Mouse (Mus musculus): ENCODE measurements around the gene Hecw1. TPM values are rescaled to one million over a fixed set of nuclear protein-coding genes. Genes with fewer than 3 reads are reported as not detected.
"Not testable (repeated sequence)": the region's sequence is repeated elsewhere in the genome, so short reads cannot be mapped to it uniquely, and the experiment has no call there.

Gene Hecw1
- polyA plus RNA-seq, 1 experiment from 2014 or later: 0.01 TPM

DNA sequence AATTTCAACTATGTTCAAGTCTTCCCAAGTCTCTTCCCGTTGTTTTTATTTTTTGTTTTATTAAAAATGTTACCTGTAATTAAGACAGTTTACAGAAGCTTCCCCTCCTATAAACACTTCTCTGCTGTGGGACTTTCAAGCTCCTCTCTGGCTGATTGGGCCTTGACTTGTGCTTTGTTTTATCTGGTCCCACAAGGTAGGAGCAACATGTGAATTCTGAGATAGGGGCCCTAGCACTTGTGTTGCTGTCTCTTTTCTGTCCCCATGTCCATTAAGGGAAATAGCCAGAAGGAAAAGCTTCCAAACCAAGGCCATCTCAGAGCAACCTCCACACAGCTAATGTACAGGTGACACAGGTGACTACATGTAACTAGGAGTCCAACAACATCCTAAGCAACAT is 218.9 kb downstream of the Hecw1 start:
- ATAC-seq (replicated peaks; ENCODE audit: low FRiP score, low read depth) (no peak), DNase-seq (ENCODE audit: low spot score) (no peak)
- H3K4me3 ChIP-seq (replicated peaks; ENCODE audit: low read depth, low read length): no peak overlapping the region
- H3K4me2 ChIP-seq (ENCODE audit: low read length): no peak overlapping the region
- no peaks in the 10 kb centered on the region for H3K4me1 ChIP-seq (replicated peaks; ENCODE audit: insufficient read depth, low read length)
- no peak for TF ChIP-seq CTCF (IDR thresholded peaks at IDR 0.05; ENCODE audit: low read depth)
- no peak overlapping the region for H3K27ac ChIP-seq
- no peak overlapping the region for H3K9ac ChIP-seq (ENCODE audit: low read depth, low read length)
- WGBS: 87% methylated on average over 1 of the region's 1 CpGs
- no peaks in the 10 kb centered on the region for H3K9me3 ChIP-seq (replicated peaks; ENCODE audit: low read length)
- no peaks in the 10 kb centered on the region for H3K36me3 ChIP-seq (ENCODE audit: insufficient read depth, low read length)
- no peaks in the 10 kb centered on the region for H3K27me3 ChIP-seq (ENCODE audit: insufficient read depth, low read length)

DNA sequence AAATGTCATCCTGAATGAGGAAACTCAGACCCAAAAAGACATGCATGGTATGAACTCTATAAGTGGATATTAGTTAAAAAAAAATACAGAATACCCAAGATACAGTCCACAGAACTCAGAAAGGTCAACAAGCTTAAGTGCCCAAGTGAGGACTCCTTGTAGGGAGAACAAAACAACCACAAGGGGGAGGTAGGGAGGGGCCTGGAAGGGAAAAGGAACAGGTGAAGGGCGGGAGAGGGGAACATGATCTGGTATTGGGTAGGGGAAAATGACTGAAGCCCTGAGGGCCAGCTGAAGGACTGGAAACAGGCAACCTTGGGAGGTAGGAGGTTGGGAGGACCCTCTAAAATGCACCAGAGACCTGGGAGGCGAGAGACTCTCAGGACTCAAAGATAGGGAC is 220.1 kb downstream of the Hecw1 start:
- no peaks in the 10 kb centered on the region for H3K9me3 ChIP-seq (replicated peaks; ENCODE audit: low read length)
- H3K27ac ChIP-seq: no peak overlapping the region
- H3K27me3 ChIP-seq (ENCODE audit: insufficient read depth, low read length): no peaks in the 10 kb centered on the region
- no peak overlapping the region for H3K4me3 ChIP-seq (replicated peaks; ENCODE audit: low read depth, low read length)
- no peak for ATAC-seq (replicated peaks; ENCODE audit: low FRiP score, low read depth)
- H3K36me3 ChIP-seq (ENCODE audit: insufficient read depth, low read length): no peaks in the 10 kb centered on the region
- H3K4me2 ChIP-seq (ENCODE audit: low read length): no peak overlapping the region
- no peaks in the 10 kb centered on the region for H3K4me1 ChIP-seq (replicated peaks; ENCODE audit: insufficient read depth, low read length)
- TF ChIP-seq CTCF (IDR thresholded peaks at IDR 0.05; ENCODE audit: low read depth): peak; percentile 23; the same call in 1 of the 2 replicates
- H3K9ac ChIP-seq (ENCODE audit: low read depth, low read length): no peak overlapping the region
- WGBS: 61% methylated on average over 2 of the region's 2 CpGs
- no peak for DNase-seq (ENCODE audit: low spot score)

DNA sequence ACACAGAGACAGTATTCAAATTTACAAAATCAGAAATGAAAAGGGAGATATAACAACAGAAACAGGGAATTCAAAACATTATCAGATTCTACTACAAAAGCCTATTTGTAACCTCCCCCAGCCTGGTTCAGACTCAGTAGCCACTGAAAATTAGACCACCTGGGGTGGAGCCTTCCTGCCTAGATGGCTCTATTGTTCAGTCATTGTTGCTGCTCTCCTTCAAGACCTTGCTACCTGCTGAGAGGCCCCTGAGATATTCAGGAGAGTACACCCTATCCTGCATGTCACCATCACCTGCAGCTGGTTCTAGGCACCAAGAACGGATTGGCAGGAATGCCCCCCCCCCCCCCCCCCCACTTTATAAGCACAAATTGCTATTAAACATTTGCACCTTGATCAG is 233.0 kb downstream of the Hecw1 start:
- no peaks in the 10 kb centered on the region for H3K36me3 ChIP-seq (ENCODE audit: insufficient read depth, low read length)
- H3K27ac ChIP-seq: no peak overlapping the region
- no peak for ATAC-seq (replicated peaks; ENCODE audit: low FRiP score, low read depth)
- no peaks in the 10 kb centered on the region for H3K27me3 ChIP-seq (ENCODE audit: insufficient read depth, low read length)
- TF ChIP-seq CTCF (IDR thresholded peaks at IDR 0.05; ENCODE audit: low read depth): no peak
- WGBS: 20% methylated on average over 1 of the region's 1 CpGs
- no peak overlapping the region for H3K4me2 ChIP-seq (ENCODE audit: low read length)
- H3K9me3 ChIP-seq (replicated peaks; ENCODE audit: low read length): no peaks in the 10 kb centered on the region
- no peak for DNase-seq (ENCODE audit: low spot score)
- no peak overlapping the region for H3K9ac ChIP-seq (ENCODE audit: low read depth, low read length)
- no peak overlapping the region for H3K4me3 ChIP-seq (replicated peaks; ENCODE audit: low read depth, low read length)
- no peaks in the 10 kb centered on the region for H3K4me1 ChIP-seq (replicated peaks; ENCODE audit: insufficient read depth, low read length)

DNA sequence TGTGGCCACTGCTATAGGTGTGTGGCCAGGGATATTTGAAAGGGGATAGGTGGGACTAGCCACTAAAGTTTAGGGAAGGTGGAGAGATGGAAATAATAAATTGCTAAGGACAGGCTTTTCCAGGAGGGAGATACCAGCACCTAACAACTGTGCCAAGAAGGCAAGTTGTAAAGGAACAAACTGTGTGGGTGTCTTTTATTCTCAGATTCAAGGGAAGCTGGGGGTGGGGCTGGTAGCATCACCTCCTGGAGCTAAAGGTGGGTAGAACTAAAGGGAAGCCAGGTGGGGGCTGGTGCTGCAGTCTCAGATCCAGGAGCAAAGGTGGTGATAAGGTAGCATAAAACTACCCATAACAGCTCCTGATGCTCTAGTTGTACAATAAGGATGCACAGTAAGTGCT is 251.6 kb downstream of the Hecw1 start:
- Histone ChIP-seq H3K9ac (ENCODE audit: low read depth, low read length) (no peak overlapping the region), H3K36me3 (ENCODE audit: insufficient read depth, low read length) (no peaks in the 10 kb centered on the region), H3K27ac (no peak overlapping the region), H3K4me2 (ENCODE audit: low read length) (no peak overlapping the region), H3K4me3 (replicated peaks; ENCODE audit: low read depth, low read length) (no peak overlapping the region), H3K9me3 (replicated peaks; ENCODE audit: low read length) (no peaks in the 10 kb centered on the region), H3K27me3 (ENCODE audit: insufficient read depth, low read length) (no peaks in the 10 kb centered on the region), H3K4me1 (replicated peaks; ENCODE audit: insufficient read depth, low read length) (no peaks in the 10 kb centered on the region)
- TF ChIP-seq CTCF (IDR thresholded peaks at IDR 0.05; ENCODE audit: low read depth): no peak
- no peak for DNase-seq (ENCODE audit: low spot score)
- no peak for ATAC-seq (replicated peaks; ENCODE audit: low FRiP score, low read depth)

DNA sequence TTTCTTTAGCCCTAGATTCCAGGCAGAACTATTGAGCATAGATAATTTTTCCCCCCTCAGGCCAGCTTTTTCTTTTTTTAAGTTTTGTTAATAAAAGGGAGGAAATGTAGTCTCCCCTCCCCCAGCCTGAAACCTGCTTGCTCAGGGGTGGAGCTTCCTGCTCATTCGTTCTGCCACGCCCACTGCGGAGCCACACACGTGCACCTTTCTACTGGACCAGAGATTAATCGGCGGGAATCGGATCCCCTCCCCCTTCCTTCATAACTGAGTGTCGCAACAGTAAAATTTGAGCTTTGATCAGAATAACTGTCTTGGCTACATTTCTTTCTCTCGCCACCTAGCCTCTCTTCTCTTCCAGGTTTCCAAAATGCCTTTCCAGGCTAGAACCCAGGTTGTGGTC is 262.1 kb downstream of the Hecw1 start:
- 38% methylated on average over 8 of the region's 9 CpGs for WGBS

DNA sequence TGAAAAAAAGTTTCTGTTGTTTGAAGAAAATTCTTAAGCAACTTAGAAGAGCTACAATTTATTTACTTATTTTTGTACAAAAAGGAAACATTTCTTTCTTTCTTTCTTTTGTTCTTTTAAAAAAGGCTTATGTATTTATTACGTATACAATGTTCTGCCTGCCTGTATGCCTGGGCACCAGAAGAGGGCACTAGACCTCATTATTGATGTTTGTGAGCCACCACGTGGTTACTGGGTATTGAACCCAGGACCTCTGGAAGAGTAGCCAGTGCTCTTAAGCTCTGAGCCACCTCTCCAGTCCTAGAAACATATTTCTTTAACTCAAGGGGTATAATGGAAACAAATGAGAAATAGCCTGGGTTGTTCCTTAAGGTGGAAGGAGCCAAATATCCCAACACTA is 277.1 kb downstream of the Hecw1 start:
- Histone ChIP-seq H3K9me3 (replicated peaks; ENCODE audit: low read length) (no peaks in the 10 kb centered on the region), H3K4me2 (ENCODE audit: low read length) (no peak overlapping the region), H3K9ac (ENCODE audit: low read depth, low read length) (no peak overlapping the region), H3K4me1 (replicated peaks; ENCODE audit: insufficient read depth, low read length) (no peaks in the 10 kb centered on the region), H3K27me3 (ENCODE audit: insufficient read depth, low read length) (no peaks in the 10 kb centered on the region), H3K27ac (no peak overlapping the region), H3K36me3 (ENCODE audit: insufficient read depth, low read length) (no peaks in the 10 kb centered on the region), H3K4me3 (replicated peaks; ENCODE audit: low read depth, low read length) (no peak overlapping the region)
- TF ChIP-seq CTCF (IDR thresholded peaks at IDR 0.05; ENCODE audit: low read depth): no peak
- 58% methylated on average over 2 of the region's 2 CpGs for WGBS
- ATAC-seq (replicated peaks; ENCODE audit: low FRiP score, low read depth) (no peak), DNase-seq (ENCODE audit: low spot score) (no peak)

More for the DNA sequence above, 262.1 kb downstream of the Hecw1 start:
- not testable (repeated sequence) for H3K9ac ChIP-seq (ENCODE audit: low read depth, low read length); H3K27me3 ChIP-seq (ENCODE audit: insufficient read depth, low read length); H3K27ac ChIP-seq; H3K4me2 ChIP-seq (ENCODE audit: low read length); H3K36me3 ChIP-seq (ENCODE audit: insufficient read depth, low read length); DNase-seq (ENCODE audit: low spot score); ATAC-seq (replicated peaks; ENCODE audit: low FRiP score, low read depth); H3K4me3 ChIP-seq (replicated peaks; ENCODE audit: low read depth, low read length); H3K4me1 ChIP-seq (replicated peaks; ENCODE audit: insufficient read depth, low read length); H3K9me3 ChIP-seq (replicated peaks; ENCODE audit: low read length)

DNA sequence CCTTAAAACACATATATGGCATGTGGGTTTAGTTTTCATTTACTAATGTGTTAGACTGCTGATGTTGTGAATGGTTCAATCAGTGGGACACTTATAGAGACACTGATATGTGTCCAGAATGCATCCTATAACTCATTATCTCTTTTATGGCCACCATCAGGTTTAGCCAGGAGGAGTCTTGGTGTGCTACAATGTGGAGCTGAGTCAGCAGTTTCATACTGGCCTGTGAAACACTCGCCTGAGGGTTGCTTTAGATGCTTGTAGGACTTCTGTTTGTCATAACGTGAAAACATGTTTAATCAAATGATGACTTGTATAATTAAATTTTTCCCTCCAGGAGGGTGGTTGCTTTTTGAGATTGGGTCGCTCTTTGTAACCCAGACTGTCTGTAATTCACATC is 343.4 kb downstream of the Hecw1 start:
- H3K36me3 ChIP-seq (ENCODE audit: insufficient read depth, low read length): no peaks in the 10 kb centered on the region
- WGBS: 86% methylated on average over 3 of the region's 3 CpGs
- H3K27me3 ChIP-seq (ENCODE audit: insufficient read depth, low read length): no peaks in the 10 kb centered on the region
- no peak overlapping the region for H3K4me2 ChIP-seq (ENCODE audit: low read length)
- DNase-seq (ENCODE audit: low spot score): no peak
- H3K9ac ChIP-seq (ENCODE audit: low read depth, low read length): no peak overlapping the region
- H3K4me3 ChIP-seq (replicated peaks; ENCODE audit: low read depth, low read length): no peak overlapping the region
- TF ChIP-seq CTCF (IDR thresholded peaks at IDR 0.05; ENCODE audit: low read depth): no peak
- H3K4me1 ChIP-seq (replicated peaks; ENCODE audit: insufficient read depth, low read length): no peaks in the 10 kb centered on the region
- no peak for ATAC-seq (replicated peaks; ENCODE audit: low FRiP score, low read depth)
- H3K27ac ChIP-seq: no peak overlapping the region
- no peaks in the 10 kb centered on the region for H3K9me3 ChIP-seq (replicated peaks; ENCODE audit: low read length)

Measured in kidney, postnatal 0 days (tissue).